Mouse (Mus musculus) midbrain, embryonic 13.5 days (tissue): ENCODE data around the gene Gpr50. TPM values are rescaled to one million over a fixed set of nuclear protein-coding genes. Genes with fewer than 3 reads are reported as not detected.

ENCODE experiments used
- ATAC-seq: fragments of 200-750 bp; cut with Nextera tagmentation; 2 replicates; pipeline ENCODE4 v1.8.0; 2017; ENCODE audit warnings: mild to moderate bottlenecking, moderate TSS enrichment, moderate library complexity
- H3K27ac ChIP-seq: fragments of 300-500 bp; sonication (generic); 2 replicates; pipeline ENCODE4 v1.5.1; 2015; ENCODE audit warnings: inconsistent platforms, mild to moderate bottlenecking, moderate library complexity
- H3K27me3 ChIP-seq: fragments of 300-500 bp; sonication (generic); 2 replicates; pipeline ENCODE4 v1.6.1; 2015; ENCODE audit warnings: mild to moderate bottlenecking, inconsistent platforms
- H3K36me3 ChIP-seq: fragments of 300-500 bp; sonication (generic); 2 replicates; pipeline ENCODE4 v1.6.1; 2015; ENCODE audit warnings: mild to moderate bottlenecking, inconsistent platforms
- H3K4me1 ChIP-seq: fragments of 300-500 bp; sonication (generic); replicated peaks from 2 replicates; pipeline ENCODE4 v1.6.1; 2015; ENCODE audit warnings: inconsistent platforms
- H3K4me2 ChIP-seq: fragments of 300-500 bp; sonication (generic); replicated peaks from 2 replicates; pipeline ENCODE4 v1.6.1; 2015; ENCODE audit warnings: moderate library complexity, mild to moderate bottlenecking, inconsistent platforms
- H3K4me3 ChIP-seq: fragments of 300-500 bp; sonication (generic); replicated peaks from 2 replicates; pipeline ENCODE4 v1.5.1; 2015; ENCODE audit warnings: mild to moderate bottlenecking, inconsistent platforms
- H3K9ac ChIP-seq: fragments of 300-500 bp; sonication (generic); replicated peaks from 2 replicates; pipeline ENCODE4 v1.6.1; 2015; ENCODE audit warnings: mild to moderate bottlenecking, inconsistent platforms
- H3K9me3 ChIP-seq: fragments of 300-500 bp; sonication (generic); 2 replicates; pipeline ENCODE4 v1.6.1; 2016; ENCODE audit warnings: mild to moderate bottlenecking, inconsistent platforms
- WGBS: fragments of 180-500 bp; shearing (Covaris S2); methylation state at CpG from one replicate; pipeline ENCODE4 v1.1.7; 2015; 5-methylcytosine and 5-hydroxymethylcytosine counted together
- polyA plus RNA-seq: library from polyadenylated mRNA; unstranded; fragments of >200 nt; fragmentation: Nextera tagmentation; extraction: Ambion mirVana; gene quantifications from 2 replicates; pipeline ENCODE4 v1.2.1, GENCODE M21; 2015

The Gpr50 gene
- polyA plus RNA-seq, 1 experiment from 2014 or later: 4.1 TPM

DNA sequence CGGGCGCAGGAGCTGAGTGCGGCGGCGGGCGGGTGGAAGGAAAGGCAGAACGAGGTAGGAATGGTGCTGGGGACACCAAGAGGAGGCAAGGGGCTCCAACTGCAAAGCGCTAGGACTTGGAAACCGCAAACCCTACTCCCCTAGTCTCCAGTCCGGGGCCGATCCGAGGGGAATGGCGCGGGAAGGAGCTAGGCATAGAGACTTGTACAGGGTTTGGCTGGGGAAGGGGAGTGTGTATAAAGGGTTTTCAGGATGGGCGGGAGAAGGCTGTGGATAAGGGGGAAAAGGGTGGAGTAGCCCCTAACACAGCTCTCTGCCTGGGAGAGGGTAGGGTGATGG is 1.2 kb downstream of the Gpr50 start:
- peak; percentile 59 for ATAC-seq
- peaks cover 87% of the 10 kb centered on the region for H3K27me3 ChIP-seq
- 13% methylated on average over 15 of the region's 15 CpGs for WGBS

GRCm38 (mm10) chrX:71670254-71670653 is 6.8 kb downstream of the Gpr50 start:
- H3K4me3 ChIP-seq: no peak overlapping the region
- no peak overlapping the region for H3K4me2 ChIP-seq
- peaks cover 37% of the 10 kb centered on the region for H3K27me3 ChIP-seq
- no peaks in the 10 kb centered on the region for H3K36me3 ChIP-seq
- ATAC-seq: no peak
- WGBS: 25% methylated on average over 6 of the region's 6 CpGs
- no peak overlapping the region for H3K27ac ChIP-seq
- no peaks in the 10 kb centered on the region for H3K9me3 ChIP-seq
- no peaks in the 10 kb centered on the region for H3K4me1 ChIP-seq
- H3K9ac ChIP-seq: no peak overlapping the region

More for the DNA sequence above, 1.2 kb downstream of the Gpr50 start:
- Histone ChIP-seq H3K36me3 (no peaks in the 10 kb centered on the region), H3K9me3 (peaks cover 5% of the 10 kb centered on the region), H3K4me3 (peak overlapping the region; percentile 49), H3K27ac (no peak overlapping the region), H3K9ac (peak overlapping the region; percentile 44; the same call in 1 of the 2 replicates), H3K4me1 (0 out of 2 replicates have a peak, but pooled peaks cover 3% of the 10 kb centered on the region), H3K4me2 (peak overlapping the region; percentile 64)

GRCm38 (mm10) chrX:71700817-71701469 is 37.5 kb downstream of the Gpr50 start:
- WGBS: 17% methylated on average over 6 of the region's 6 CpGs
- ATAC-seq: peak; percentile 86
- Histone ChIP-seq H3K4me3 (no peak overlapping the region), H3K36me3 (no peaks in the 10 kb centered on the region), H3K9me3 (no peaks in the 10 kb centered on the region), H3K4me1 (0 out of 2 replicates have a peak, but pooled peaks cover 3% of the 10 kb centered on the region), H3K27me3 (no peaks in the 10 kb centered on the region), H3K27ac (no peak overlapping the region), H3K4me2 (no peak overlapping the region), H3K9ac (no peak overlapping the region)

Other genes with a start within 250 kb of the Gpr50 start
- gene Cd99l2, start 170.8 kb upstream of the Gpr50 start, polyA plus RNA-seq: 53.6 and 58.6 TPM in 2 replicates
- gene Hmgb3, start 107.7 kb upstream of the Gpr50 start, polyA plus RNA-seq: 686 and 764 TPM in 2 replicates
- 54.5 and 60.6 TPM in 2 replicates for gene Vma21, start 152.3 kb downstream of the Gpr50 start, polyA plus RNA-seq